Mouse (Mus musculus) C2C12 (cell line): ENCODE data around the gene Cpa1. TPM values are rescaled to one million over a fixed set of nuclear protein-coding genes. Genes with fewer than 3 reads are reported as not detected.

Source experiments
- H3K27me3 ChIP-seq: one replicate; pipeline ENCODE4 v1.6.1; 2011; ENCODE audit not compliant: control insufficient read depth, insufficient read depth, insufficient read length
- H3K36me3 ChIP-seq: one replicate; pipeline ENCODE4 v1.6.1; 2011; ENCODE audit not compliant: control insufficient read depth, insufficient read depth
- H3K4me3 ChIP-seq: one replicate; pipeline ENCODE4 v1.5.1; 2011; ENCODE audit warnings: mild to moderate bottlenecking, control low read depth; ENCODE audit not compliant: poor library complexity, insufficient read depth, severe bottlenecking
- H3K79me2 ChIP-seq: one replicate; pipeline ENCODE4 v1.6.1; 2011; ENCODE audit not compliant: control insufficient read depth, insufficient read depth
- H3K79me3 ChIP-seq: one replicate; pipeline ENCODE4 v1.6.1; 2011; ENCODE audit warnings: low read depth, control low read depth
- H3ac ChIP-seq: one replicate; pipeline ENCODE3; 2011; ENCODE audit warnings: low read depth; ENCODE audit not compliant: control insufficient read depth, insufficient read length
- CEBPB ChIP-seq: IDR thresholded peaks from one replicate; pipeline ENCODE4 v1.6.1; 2011; ENCODE audit warnings: low read depth, mild to moderate bottlenecking, control low read depth, moderate library complexity
- CTCF ChIP-seq: IDR thresholded peaks from one replicate; pipeline ENCODE4 v1.5.1; 2011; ENCODE audit not compliant: control insufficient read depth, insufficient read depth, insufficient read length
- FOSL1 ChIP-seq: IDR thresholded peaks from one replicate; pipeline ENCODE4 v1.8.0; 2011; ENCODE audit warnings: mild to moderate bottlenecking, low read length; ENCODE audit not compliant: poor library complexity, insufficient read depth, severe bottlenecking
- MAX ChIP-seq: IDR thresholded peaks from one replicate; pipeline ENCODE4 v1.6.1; 2011; ENCODE audit warnings: mild to moderate bottlenecking, control low read depth
- MYOD1 ChIP-seq: IDR thresholded peaks from one replicate; pipeline ENCODE4 v1.6.1; 2011; ENCODE audit warnings: low read depth; ENCODE audit not compliant: control insufficient read depth, insufficient read length
- MYOG ChIP-seq: IDR thresholded peaks from one replicate; pipeline ENCODE4 v1.6.1; 2011; ENCODE audit not compliant: control insufficient read depth, insufficient read length; ENCODE audit errors: extremely low read depth
- USF1 ChIP-seq: IDR thresholded peaks from one replicate; pipeline ENCODE4 v1.6.1; 2011; ENCODE audit warnings: low read depth, mild to moderate bottlenecking, control low read depth, moderate library complexity
- polyA plus RNA-seq: library from polyadenylated mRNA; unstranded; fragments of >200 nt; fragmentation: generic; extraction: Trizol; gene quantifications from one replicate; pipeline ENCODE4 v1.2.1, GENCODE M21; 2012; ENCODE audit warnings: missing spikeins

The Cpa1 gene
- polyA plus RNA-seq, 1 experiment: not detected

GRCm38 (mm10) chr6:30684570-30684969 lies 45.6 kb downstream of the Cpa1 start:
- no peaks in the 10 kb centered on the region for H3K27me3 ChIP-seq
- H3K36me3 ChIP-seq: no peaks in the 10 kb centered on the region
- no peak overlapping the region for H3ac ChIP-seq
- no peaks in the 10 kb centered on the region for H3K79me2 ChIP-seq
- H3K4me3 ChIP-seq: no peak overlapping the region
- no peaks in the 10 kb centered on the region for H3K79me3 ChIP-seq
- TF ChIP-seq MYOD1 (no peak), CEBPB (no peak), CTCF (no peak), MYOG (no peak), USF1 (no peak), FOSL1 (no peak), MAX (no peak)

- Histone ChIP-seq H3K79me3 (no peaks in the 10 kb centered on the region), H3K27me3 (no peaks in the 10 kb centered on the region), H3K79me2 (no peaks in the 10 kb centered on the region), H3K36me3 (no peaks in the 10 kb centered on the region), H3ac (peak overlapping the region; percentile 42), H3K4me3 (no peak overlapping the region)
- peak; percentile 92 for TF ChIP-seq FOSL1
- TF ChIP-seq MYOD1: peak; percentile 82
- no peak for TF ChIP-seq USF1
- peak; percentile 17 for TF ChIP-seq MAX
- no peak for TF ChIP-seq CEBPB
- TF ChIP-seq MYOG: no peak
- no peak for TF ChIP-seq CTCF
These were observed 48.2 kb downstream of the Cpa1 start for GRCm38 (mm10) chr6:30687198-30687597.

- Histone ChIP-seq H3ac (peak overlapping the region; percentile 26), H3K79me2 (no peaks in the 10 kb centered on the region), H3K4me3 (peak overlapping the region; percentile 49), H3K36me3 (no peaks in the 10 kb centered on the region), H3K79me3 (no peaks in the 10 kb centered on the region), H3K27me3 (no peaks in the 10 kb centered on the region)
- TF ChIP-seq MYOD1 (no peak), FOSL1 (no peak), CEBPB (no peak), USF1 (no peak)
These were observed 53.8 kb downstream of the Cpa1 start for GRCm38 (mm10) chr6:30692826-30693225.

GRCm38 (mm10) chr6:30693350-30693991 lies 54.5 kb downstream of the Cpa1 start, which contains the start of gene Cep41:
Gene Cep41, minus strand, starts transcription at chr6:30693749.
- Histone ChIP-seq H3K79me3 (no peaks in the 10 kb centered on the region), H3K79me2 (no peaks in the 10 kb centered on the region), H3K27me3 (no peaks in the 10 kb centered on the region), H3K36me3 (no peaks in the 10 kb centered on the region), H3K4me3 (peak within 1 kb of the TSS; percentile 49), H3ac (peak within 1 kb of the TSS; percentile 89)
- peak; percentile 76 for TF ChIP-seq MAX
- TF ChIP-seq CEBPB: no peak

GRCm38 (mm10) chr6:30694209-30694608 lies 55.2 kb downstream of the Cpa1 start:
- H3K4me3 ChIP-seq: no peak overlapping the region
- H3ac ChIP-seq: no peak overlapping the region
- H3K36me3 ChIP-seq: no peaks in the 10 kb centered on the region
- H3K79me3 ChIP-seq: no peaks in the 10 kb centered on the region
- H3K79me2 ChIP-seq: no peaks in the 10 kb centered on the region
- no peak for TF ChIP-seq CTCF
- no peak for TF ChIP-seq CEBPB
- H3K27me3 ChIP-seq: no peaks in the 10 kb centered on the region

Other genes starting within 250 kb of the Cpa1 start
- gene Zc3hc1, start 248.2 kb upstream of the Cpa1 start, polyA plus RNA-seq: 41.6 TPM
- 33.9 TPM for gene Klhdc10, start 237.3 kb upstream of the Cpa1 start, polyA plus RNA-seq
- gene Tmem209, start 129.4 kb upstream of the Cpa1 start, polyA plus RNA-seq: 19.5 TPM
- gene Ssmem1, start 129.4 kb upstream of the Cpa1 start, polyA plus RNA-seq: 0.05 TPM
- gene Cpa2, start 97.6 kb upstream of the Cpa1 start, polyA plus RNA-seq: not detected
- gene Cpa4, start 70.8 kb upstream of the Cpa1 start, polyA plus RNA-seq: not detected
- gene Cpa5, start 28.2 kb upstream of the Cpa1 start, polyA plus RNA-seq: not detected
- 5.4 TPM for gene Cep41, start 54.5 kb downstream of the Cpa1 start, polyA plus RNA-seq
- 6.9 TPM for gene Mest, start 84.3 kb downstream of the Cpa1 start, polyA plus RNA-seq